Mouse (Mus musculus): Measurements from ENCODE around the gene Pm20d1. TPM values are rescaled to one million over a fixed set of nuclear protein-coding genes. Genes with fewer than 3 reads are reported as not detected.

Gene Pm20d1
- polyA plus RNA-seq, 1 experiment from 2014 or later, result 0.34 TPM

Other genes starting within 250 kb of the Pm20d1 start
- not detected in 2 replicates for gene Avpr1b, start 198.1 kb upstream of the Pm20d1 start, polyA plus RNA-seq (2016; fragmentation: Nextera tagmentation; extraction: Ambion mirVana)
- not detected in 2 replicates for gene Ctse, start 159.1 kb upstream of the Pm20d1 start, polyA plus RNA-seq (2016; fragmentation: Nextera tagmentation; extraction: Ambion mirVana)
- gene Rab7b, start 108.7 kb upstream of the Pm20d1 start, polyA plus RNA-seq (2016; fragmentation: Nextera tagmentation; extraction: Ambion mirVana), result 0.19 and 0.43 TPM in 2 replicates
- gene Slc26a9, start 53.4 kb upstream of the Pm20d1 start, polyA plus RNA-seq (2016; fragmentation: Nextera tagmentation; extraction: Ambion mirVana), result not detected in 2 replicates
- gene Slc41a1, start 30.1 kb downstream of the Pm20d1 start, polyA plus RNA-seq (2016; fragmentation: Nextera tagmentation; extraction: Ambion mirVana), result 10.2 and 11.5 TPM in 2 replicates
- 9.7 and 10.7 TPM in 2 replicates for gene Rab29, start 69.8 kb downstream of the Pm20d1 start, polyA plus RNA-seq (2016; fragmentation: Nextera tagmentation; extraction: Ambion mirVana)
- gene Nucks1, start 113.2 kb downstream of the Pm20d1 start, polyA plus RNA-seq (2016; fragmentation: Nextera tagmentation; extraction: Ambion mirVana), result 129 and 137 TPM in 2 replicates
- 4.9 and 6.4 TPM in 2 replicates for gene Slc45a3, start 165.6 kb downstream of the Pm20d1 start, polyA plus RNA-seq (2016; fragmentation: Nextera tagmentation; extraction: Ambion mirVana)
- gene Elk4, start 210.2 kb downstream of the Pm20d1 start, polyA plus RNA-seq (2016; fragmentation: Nextera tagmentation; extraction: Ambion mirVana), result 16.9 and 19.9 TPM in 2 replicates

Measured in forebrain, embryonic 12.5 days (tissue).